Mouse (Mus musculus) neural tube, embryonic 13.5 days (tissue): ENCODE results near the gene Ppp1r14c. TPM values are rescaled to one million over a fixed set of nuclear protein-coding genes. Genes with fewer than 3 reads are reported as not detected.
A peak's percentile ranks its signal among the peaks of the same experiment; 100 is the strongest.
"Not testable (repeated sequence)": the region's sequence is repeated elsewhere in the genome, so short reads cannot be mapped to it uniquely, and the experiment has no call there.

Source experiments
- ATAC-seq: fragments of 200-750 bp; cut with Nextera tagmentation; 2 replicates; pipeline ENCODE4 v1.8.0; 2017; ENCODE audit warnings: low read depth, mild to moderate bottlenecking, moderate TSS enrichment, moderate library complexity
- H3K27ac ChIP-seq: fragments of 300-500 bp; sonication (generic); replicated peaks from 2 replicates; pipeline ENCODE4 v1.5.1; 2015; ENCODE audit warnings: moderate library complexity, mild to moderate bottlenecking, inconsistent platforms
- H3K27me3 ChIP-seq: fragments of 300-500 bp; sonication (generic); 2 replicates; pipeline ENCODE4 v1.6.1; 2015; ENCODE audit warnings: mild to moderate bottlenecking, inconsistent platforms
- H3K36me3 ChIP-seq: fragments of 300-500 bp; sonication (generic); 2 replicates; pipeline ENCODE4 v1.6.1; 2015; ENCODE audit warnings: mild to moderate bottlenecking, inconsistent platforms
- H3K4me1 ChIP-seq: fragments of 300-500 bp; sonication (generic); replicated peaks from 2 replicates; pipeline ENCODE4 v1.6.1; 2015; ENCODE audit warnings: inconsistent platforms
- H3K4me2 ChIP-seq: fragments of 300-500 bp; sonication (generic); 2 replicates; pipeline ENCODE4 v1.6.1; 2015; ENCODE audit warnings: inconsistent platforms, mild to moderate bottlenecking, moderate library complexity
- H3K4me3 ChIP-seq: fragments of 300-500 bp; sonication (generic); 2 replicates; pipeline ENCODE4 v1.5.1; 2015; ENCODE audit warnings: mild to moderate bottlenecking, inconsistent platforms
- H3K9ac ChIP-seq: fragments of 300-500 bp; sonication (generic); 2 replicates; pipeline ENCODE4 v1.6.1; 2015; ENCODE audit warnings: moderate library complexity, mild to moderate bottlenecking, inconsistent platforms
- H3K9me3 ChIP-seq: fragments of 300-500 bp; sonication (generic); 2 replicates; pipeline ENCODE4 v1.6.1; 2016; ENCODE audit warnings: inconsistent platforms
- WGBS: fragments of 180-500 bp; shearing (Covaris S2); methylation state at CpG from one replicate; pipeline ENCODE4 v1.1.7; 2015; 5-methylcytosine and 5-hydroxymethylcytosine counted together
- polyA plus RNA-seq: library from polyadenylated mRNA; unstranded; fragments of >200 nt; fragmentation: Nextera tagmentation; extraction: Ambion mirVana; gene quantifications from 2 replicates; pipeline ENCODE4 v1.2.1, GENCODE M21; 2015

The Ppp1r14c gene
- polyA plus RNA-seq, 1 experiment from 2014 or later: 47.1 TPM

GRCm38 (mm10) chr10:3440722-3441471 lies 75.0 kb downstream of the Ppp1r14c start:
- ATAC-seq: no peak
- Histone ChIP-seq H3K9me3 (no peaks in the 10 kb centered on the region), H3K9ac (no peak overlapping the region), H3K27ac (no peak overlapping the region), H3K4me1 (no peaks in the 10 kb centered on the region), H3K36me3 (no peaks in the 10 kb centered on the region), H3K27me3 (no peaks in the 10 kb centered on the region), H3K4me3 (no peak overlapping the region), H3K4me2 (no peak overlapping the region)
- 67% methylated on average over 2 of the region's 2 CpGs for WGBS

GRCm38 (mm10) chr10:3446748-3447147 lies 80.9 kb downstream of the Ppp1r14c start:
- not testable (repeated sequence) for H3K9me3 ChIP-seq, H3K36me3 ChIP-seq, H3K4me3 ChIP-seq, H3K4me2 ChIP-seq, H3K9ac ChIP-seq, H3K27me3 ChIP-seq, ATAC-seq, H3K27ac ChIP-seq, H3K4me1 ChIP-seq
- WGBS: 90% methylated on average over 10 of the region's 10 CpGs

DNA sequence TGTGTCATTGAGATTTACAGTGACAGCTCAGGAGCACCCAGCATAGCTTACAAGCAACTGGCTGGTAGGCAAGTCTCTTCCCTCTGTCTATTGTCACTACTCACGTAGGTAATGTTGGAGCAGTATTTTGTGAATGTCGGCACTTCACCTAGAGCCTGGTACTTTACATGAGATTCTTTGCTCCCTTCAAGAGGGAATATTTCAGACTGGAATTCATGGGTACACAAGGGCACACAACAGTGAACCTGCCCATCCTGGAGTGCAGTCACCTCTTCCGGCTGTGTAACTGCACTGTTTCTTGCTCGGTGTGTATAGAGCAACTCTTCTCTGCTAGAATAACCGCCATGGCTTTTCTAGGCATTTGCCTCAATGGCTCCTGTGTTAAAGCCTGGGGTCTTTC lies 82.8 kb downstream of the Ppp1r14c start:
- no peak overlapping the region for H3K4me2 ChIP-seq
- H3K36me3 ChIP-seq: no peaks in the 10 kb centered on the region
- no peak for ATAC-seq
- 88% methylated on average over 5 of the region's 5 CpGs for WGBS
- H3K27me3 ChIP-seq: no peaks in the 10 kb centered on the region
- no peaks in the 10 kb centered on the region for H3K9me3 ChIP-seq
- H3K9ac ChIP-seq: no peak overlapping the region
- H3K27ac ChIP-seq: no peak overlapping the region
- peaks cover 10% of the 10 kb centered on the region for H3K4me1 ChIP-seq
- H3K4me3 ChIP-seq: no peak overlapping the region

DNA sequence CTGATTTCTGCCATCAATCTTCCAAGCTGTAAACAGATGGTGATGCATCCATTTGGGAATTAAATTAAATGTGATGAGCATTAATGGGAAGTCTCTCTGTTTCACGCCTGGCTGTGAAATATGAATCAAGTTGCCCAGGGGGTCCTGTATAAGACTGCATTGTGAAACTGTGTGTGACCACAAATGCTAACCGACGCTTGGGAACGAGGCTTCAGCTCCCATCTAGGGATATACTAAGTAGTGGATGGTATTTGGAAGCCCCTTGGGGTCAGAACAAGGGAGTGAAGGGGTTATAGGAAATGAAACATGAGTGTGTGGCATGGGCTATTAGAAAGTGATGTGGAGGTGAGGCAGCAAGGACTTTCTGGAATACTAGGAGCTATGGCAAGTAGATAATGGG lies 86.1 kb downstream of the Ppp1r14c start:
- H3K9me3 ChIP-seq: no peaks in the 10 kb centered on the region
- no peak overlapping the region for H3K9ac ChIP-seq
- H3K4me2 ChIP-seq: no peak overlapping the region
- H3K4me1 ChIP-seq: peaks cover 10% of the 10 kb centered on the region
- H3K4me3 ChIP-seq: no peak overlapping the region
- WGBS: 55% methylated on average over 4 of the region's 4 CpGs
- H3K27me3 ChIP-seq: no peaks in the 10 kb centered on the region
- no peaks in the 10 kb centered on the region for H3K36me3 ChIP-seq
- H3K27ac ChIP-seq: no peak overlapping the region
- ATAC-seq: 0 out of 2 replicates have a peak, but pooled peaks have one; percentile 54

DNA sequence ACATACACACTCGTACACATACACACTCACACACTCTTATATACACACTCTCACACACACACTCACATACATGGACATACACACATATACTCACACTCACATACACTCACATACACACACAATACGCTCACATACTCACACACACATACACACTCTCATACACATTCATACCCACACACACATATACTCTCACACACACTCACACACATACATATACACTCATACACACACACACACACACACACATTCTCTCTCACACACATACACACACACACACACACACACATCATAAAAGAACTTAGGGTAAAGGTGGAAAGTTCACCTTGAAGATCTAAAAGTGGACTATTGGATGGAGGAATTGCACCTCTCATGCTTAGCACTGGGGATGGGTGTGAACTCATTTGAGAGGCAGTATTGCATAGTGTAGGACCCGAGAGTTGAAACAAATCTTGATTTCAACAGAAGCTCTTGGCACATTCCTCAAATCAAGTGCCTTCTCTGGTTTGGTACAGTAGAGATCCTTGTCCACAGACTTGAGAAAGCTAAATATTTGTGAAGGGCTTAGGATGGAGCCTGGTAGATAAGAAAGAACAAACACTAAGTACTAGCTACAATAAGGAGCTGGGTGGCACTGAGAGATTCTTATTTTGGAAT lies 87.1 kb downstream of the Ppp1r14c start:
- no peak overlapping the region for H3K4me2 ChIP-seq
- 81% methylated on average over 3 of the region's 3 CpGs for WGBS
- no peaks in the 10 kb centered on the region for H3K36me3 ChIP-seq
- H3K9me3 ChIP-seq: no peaks in the 10 kb centered on the region
- H3K27me3 ChIP-seq: no peaks in the 10 kb centered on the region
- no peak for ATAC-seq
- H3K4me1 ChIP-seq: peaks cover 10% of the 10 kb centered on the region
- no peak overlapping the region for H3K9ac ChIP-seq
- H3K27ac ChIP-seq: no peak overlapping the region
- H3K4me3 ChIP-seq: no peak overlapping the region

- no peaks in the 10 kb centered on the region for H3K4me1 ChIP-seq
- no peak overlapping the region for H3K27ac ChIP-seq
- no peak for ATAC-seq
- no peaks in the 10 kb centered on the region for H3K36me3 ChIP-seq
- WGBS: 77% methylated on average over 1 of the region's 1 CpGs
- H3K4me3 ChIP-seq: no peak overlapping the region
- no peaks in the 10 kb centered on the region for H3K9me3 ChIP-seq
- H3K9ac ChIP-seq: no peak overlapping the region
- H3K4me2 ChIP-seq: no peak overlapping the region
- H3K27me3 ChIP-seq: no peaks in the 10 kb centered on the region
These were observed 92.8 kb downstream of the Ppp1r14c start for GRCm38 (mm10) chr10:3458686-3459085.

DNA sequence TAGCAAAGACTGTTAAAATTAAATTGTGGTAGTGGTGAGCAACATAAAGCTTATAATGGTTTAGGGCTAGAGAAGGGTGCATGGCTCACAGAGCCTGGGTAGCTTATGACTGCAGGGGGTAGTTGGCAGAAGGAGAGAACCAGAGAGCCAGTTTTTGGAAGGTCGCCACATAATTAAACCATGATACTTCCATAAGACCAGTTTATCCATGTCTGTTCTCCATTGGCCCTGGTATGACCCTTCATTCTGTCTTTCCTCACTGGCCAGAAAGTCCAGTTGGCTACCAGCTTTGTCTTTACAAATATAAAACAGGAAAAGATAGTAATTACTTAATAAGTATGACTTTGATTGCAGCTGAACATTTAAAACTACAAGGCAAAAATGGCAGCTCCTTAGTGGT lies 95.0 kb downstream of the Ppp1r14c start:
- Histone ChIP-seq H3K4me2 (no peak overlapping the region), H3K36me3 (no peaks in the 10 kb centered on the region), H3K4me3 (no peak overlapping the region), H3K4me1 (no peaks in the 10 kb centered on the region), H3K9me3 (no peaks in the 10 kb centered on the region), H3K27ac (no peak overlapping the region), H3K9ac (no peak overlapping the region), H3K27me3 (no peaks in the 10 kb centered on the region)
- ATAC-seq: no peak
- 81% methylated on average over 1 of the region's 1 CpGs for WGBS

GRCm38 (mm10) chr10:3466135-3466626 lies 100.3 kb downstream of the Ppp1r14c start:
- Histone ChIP-seq H3K4me3 (no peak overlapping the region), H3K9me3 (no peaks in the 10 kb centered on the region), H3K9ac (no peak overlapping the region), H3K4me1 (no peaks in the 10 kb centered on the region), H3K4me2 (no peak overlapping the region), H3K27me3 (no peaks in the 10 kb centered on the region), H3K27ac (no peak overlapping the region), H3K36me3 (no peaks in the 10 kb centered on the region)
- ATAC-seq: no peak
- 94% methylated on average over 4 of the region's 4 CpGs for WGBS

DNA sequence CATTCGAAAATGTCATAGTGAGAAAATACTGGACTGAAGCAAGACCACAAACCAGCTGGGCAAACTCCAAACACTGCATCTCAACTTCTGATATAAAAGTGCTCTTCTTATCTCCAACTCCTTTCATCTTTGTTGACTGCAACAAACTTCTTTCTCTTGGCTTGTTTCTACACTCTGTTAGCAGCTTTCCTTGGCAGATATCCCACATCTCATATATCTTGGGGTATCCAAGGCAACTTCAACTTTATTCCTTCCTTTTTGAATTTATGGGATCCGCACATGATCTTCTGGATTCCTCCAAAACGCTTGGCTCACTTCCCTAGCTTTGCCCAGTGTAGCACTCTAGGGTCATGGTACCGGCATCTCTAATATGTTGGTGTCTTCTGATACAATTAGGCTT lies 102.7 kb downstream of the Ppp1r14c start:
- WGBS: 90% methylated on average over 4 of the region's 4 CpGs
- H3K9me3 ChIP-seq: no peaks in the 10 kb centered on the region
- H3K27me3 ChIP-seq: no peaks in the 10 kb centered on the region
- H3K4me1 ChIP-seq: no peaks in the 10 kb centered on the region
- H3K4me2 ChIP-seq: no peak overlapping the region
- no peak overlapping the region for H3K4me3 ChIP-seq
- ATAC-seq: no peak
- no peak overlapping the region for H3K9ac ChIP-seq
- no peaks in the 10 kb centered on the region for H3K36me3 ChIP-seq
- H3K27ac ChIP-seq: no peak overlapping the region

- H3K4me2 ChIP-seq: no peak overlapping the region
- ATAC-seq: no peak
- no peaks in the 10 kb centered on the region for H3K27me3 ChIP-seq
- H3K9me3 ChIP-seq: no peaks in the 10 kb centered on the region
- WGBS: 73% methylated on average over 1 of the region's 1 CpGs
- no peak overlapping the region for H3K27ac ChIP-seq
- H3K9ac ChIP-seq: no peak overlapping the region
- H3K36me3 ChIP-seq: no peaks in the 10 kb centered on the region
- no peaks in the 10 kb centered on the region for H3K4me1 ChIP-seq
- H3K4me3 ChIP-seq: no peak overlapping the region
These were observed 110.8 kb downstream of the Ppp1r14c start for GRCm38 (mm10) chr10:3476611-3477010.

GRCm38 (mm10) chr10:3479772-3480171 lies 113.9 kb downstream of the Ppp1r14c start:
- Histone ChIP-seq H3K4me1 (no peaks in the 10 kb centered on the region), H3K4me2 (no peak overlapping the region), H3K4me3 (no peak overlapping the region), H3K36me3 (no peaks in the 10 kb centered on the region), H3K27me3 (no peaks in the 10 kb centered on the region), H3K9me3 (peaks cover 6% of the 10 kb centered on the region; the same call in 1 of the 2 replicates), H3K27ac (no peak overlapping the region), H3K9ac (no peak overlapping the region)
- no peak for ATAC-seq
- WGBS: 92% methylated on average over 1 of the region's 1 CpGs

DNA sequence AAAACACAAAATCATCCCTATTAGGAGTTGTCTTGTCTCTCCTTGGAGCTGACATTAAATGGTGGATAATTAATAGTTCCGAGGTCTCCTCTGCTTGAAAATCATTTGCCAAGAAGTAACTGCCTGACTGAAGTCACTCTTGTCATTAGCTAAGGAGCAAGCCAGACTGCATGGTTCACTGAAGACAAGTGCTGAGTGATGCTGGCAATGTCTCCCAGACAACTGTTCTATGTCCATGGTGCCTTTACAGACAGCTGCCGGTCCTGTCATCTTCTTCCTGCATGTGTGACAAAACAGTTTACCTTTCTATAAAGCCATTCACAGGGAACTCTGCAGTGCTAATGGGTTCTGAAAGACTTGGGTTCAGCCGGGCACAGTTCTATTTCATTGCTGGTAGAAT lies 124.2 kb downstream of the Ppp1r14c start:
- no peak overlapping the region for H3K9ac ChIP-seq
- ATAC-seq: no peak
- 90% methylated on average over 3 of the region's 3 CpGs for WGBS

More for the DNA sequence above, 124.2 kb downstream of the Ppp1r14c start:
- Histone ChIP-seq H3K4me3 (no peak overlapping the region), H3K36me3 (no peaks in the 10 kb centered on the region), H3K27ac (no peak overlapping the region), H3K9me3 (no peaks in the 10 kb centered on the region), H3K4me2 (no peak overlapping the region), H3K27me3 (no peaks in the 10 kb centered on the region), H3K4me1 (no peaks in the 10 kb centered on the region)
